Mouse (Mus musculus) liver, embryonic 14.5 days (tissue): Measurements from ENCODE around the gene Nab1. TPM values are rescaled to one million over a fixed set of nuclear protein-coding genes. Genes with fewer than 3 reads are reported as not detected.

Source experiments
- ATAC-seq: fragments of 200-750 bp; cut with Nextera tagmentation; 2 replicates; pipeline ENCODE4 v1.8.0; 2017; ENCODE audit warnings: moderate number of reproducible peaks, mild to moderate bottlenecking, moderate library complexity; ENCODE audit not compliant: insufficient read depth
- DNase-seq, 3 experiments: peaks; one replicate each; pipeline ENCODE4 v3.0.0-alpha.2; 2012 to 2013; ENCODE audit warnings: low read depth in 3 of 3, low spot score in 3 of 3
- H3K27ac ChIP-seq: fragments of 300-500 bp; sonication (generic); 2 replicates; pipeline ENCODE4 v1.5.1; 2014; ENCODE audit warnings: moderate library complexity, mild to moderate bottlenecking, control low read depth, inconsistent platforms
- H3K27me3 ChIP-seq: fragments of 300-500 bp; sonication (generic); 2 replicates; pipeline ENCODE4 v1.6.1; 2014; ENCODE audit warnings: mild to moderate bottlenecking, low read length, moderate library complexity; ENCODE audit not compliant: control insufficient read depth, insufficient read depth
- H3K36me3 ChIP-seq: fragments of 300-500 bp; sonication (generic); replicated peaks from 2 replicates; pipeline ENCODE4 v1.6.1; 2014; ENCODE audit warnings: low read depth; ENCODE audit not compliant: control insufficient read depth, insufficient read depth
- H3K4me1 ChIP-seq, 2 experiments: fragments of 200-500 bp in 1 of 2; fragments of 300-500 bp in 1 of 2; sonication (generic) in 1 of 2; replicated peaks; 2 replicates each; pipeline ENCODE4 v1.6.1; 2012 to 2014; ENCODE audit warnings: antibody characterized with exemption in 1 of 2, inconsistent platforms in 1 of 2, low read length in 1 of 2; ENCODE audit not compliant: control insufficient read depth in 2 of 2, insufficient read depth in 2 of 2
- H3K4me2 ChIP-seq: fragments of 300-500 bp; sonication (generic); 2 replicates; pipeline ENCODE4 v1.6.1; 2014; ENCODE audit warnings: low read depth, mild to moderate bottlenecking, control low read depth, moderate library complexity
- H3K4me3 ChIP-seq, 2 experiments: fragments of 200-500 bp in 1 of 2; fragments of 300-500 bp in 1 of 2; sonication (generic) in 1 of 2; 2 replicates each; pipeline ENCODE4 v1.5.1; 2012 to 2014; ENCODE audit warnings: low read depth in 2 of 2, low read length in 2 of 2, mild to moderate bottlenecking in 2 of 2, control low read depth in 1 of 2, inconsistent platforms in 1 of 2, moderate library complexity in 1 of 2; ENCODE audit not compliant: insufficient read depth in 1 of 2
- H3K9ac ChIP-seq: fragments of 300-500 bp; sonication (generic); replicated peaks from 2 replicates; pipeline ENCODE4 v1.6.1; 2014; ENCODE audit warnings: mild to moderate bottlenecking, control low read depth, moderate library complexity
- H3K9me3 ChIP-seq: fragments of 300-500 bp; sonication (generic); 2 replicates; pipeline ENCODE4 v1.6.1; 2016; ENCODE audit warnings: low read length, mixed read lengths; ENCODE audit not compliant: control insufficient read depth
- CTCF ChIP-seq: IDR thresholded peaks from 2 replicates; pipeline ENCODE4 v1.5.1; 2016; ENCODE audit warnings: antibody characterized with exemption, low read depth, control low read depth
- EP300 ChIP-seq: IDR thresholded peaks from 2 replicates; pipeline ENCODE4 v1.6.1; 2016; ENCODE audit warnings: antibody characterized with exemption, low read depth
- WGBS: fragments of 180-500 bp; shearing (Covaris S2); extraction: QIAGEN DNeasy Blood & Tissue Kit; methylation state at CpG from one replicate; pipeline ENCODE4 v1.1.7; 2014; ENCODE audit not compliant: insufficient replicate concordance; 5-methylcytosine and 5-hydroxymethylcytosine counted together
- polyA plus RNA-seq, 2 experiments: library from polyadenylated mRNA; depleted of rRNA in 1 of 2; stranded (reverse) in 1 of 2; unstranded in 1 of 2; fragments of >200 nt; fragmentation: Nextera tagmentation in 1 of 2; extraction: Ambion mirVana in 1 of 2; gene quantifications; 2 replicates each; pipeline versions ENCODE4 v1.2.1 to v1.2.3; 2012 to 2014

Gene Nab1
- polyA plus RNA-seq, 2 experiments: 7.3 to 9.0 TPM

GRCm38 (mm10) chr1:52501688-52502133 lies 1.2 kb upstream of the Nab1 start:
- Histone ChIP-seq H3K36me3 (no peaks in the 10 kb centered on the region), H3K4me1 (peaks cover 0 to 10% of the 10 kb centered on the region in 2 experiments; a peak in 2 of 4 replicates), H3K4me3 (no peak overlapping the region), H3K4me2 (0 out of 2 replicates have a peak overlapping the region, but pooled peaks have one; percentile 13), H3K27me3 (no peaks in the 10 kb centered on the region; the same call in 1 of the 2 replicates), H3K9me3 (no peaks in the 10 kb centered on the region), H3K27ac (no peak overlapping the region), H3K9ac (no peak overlapping the region)
- ATAC-seq (no peak), DNase-seq (no peak)
- WGBS: 24% methylated on average over 10 of the region's 10 CpGs
- TF ChIP-seq EP300 (no peak), CTCF (no peak)

- Histone ChIP-seq H3K9me3 (no peaks in the 10 kb centered on the region), H3K36me3 (no peaks in the 10 kb centered on the region), H3K27ac (no peak overlapping the region), H3K4me1 (peaks cover 0 to 10% of the 10 kb centered on the region in 2 experiments; a peak in 2 of 4 replicates), H3K27me3 (no peaks in the 10 kb centered on the region; the same call in 1 of the 2 replicates), H3K9ac (no peak overlapping the region), H3K4me2 (peak overlapping the region; percentile 86), H3K4me3 (no peak overlapping the region)
- TF ChIP-seq CTCF (no peak), EP300 (no peak)
- DNase-seq (no peak), ATAC-seq (no peak)
- WGBS: 57% methylated on average over 1 of the region's 1 CpGs
These were observed 611 bp upstream of the Nab1 start for GRCm38 (mm10) chr1:52501090-52501489.

DNA sequence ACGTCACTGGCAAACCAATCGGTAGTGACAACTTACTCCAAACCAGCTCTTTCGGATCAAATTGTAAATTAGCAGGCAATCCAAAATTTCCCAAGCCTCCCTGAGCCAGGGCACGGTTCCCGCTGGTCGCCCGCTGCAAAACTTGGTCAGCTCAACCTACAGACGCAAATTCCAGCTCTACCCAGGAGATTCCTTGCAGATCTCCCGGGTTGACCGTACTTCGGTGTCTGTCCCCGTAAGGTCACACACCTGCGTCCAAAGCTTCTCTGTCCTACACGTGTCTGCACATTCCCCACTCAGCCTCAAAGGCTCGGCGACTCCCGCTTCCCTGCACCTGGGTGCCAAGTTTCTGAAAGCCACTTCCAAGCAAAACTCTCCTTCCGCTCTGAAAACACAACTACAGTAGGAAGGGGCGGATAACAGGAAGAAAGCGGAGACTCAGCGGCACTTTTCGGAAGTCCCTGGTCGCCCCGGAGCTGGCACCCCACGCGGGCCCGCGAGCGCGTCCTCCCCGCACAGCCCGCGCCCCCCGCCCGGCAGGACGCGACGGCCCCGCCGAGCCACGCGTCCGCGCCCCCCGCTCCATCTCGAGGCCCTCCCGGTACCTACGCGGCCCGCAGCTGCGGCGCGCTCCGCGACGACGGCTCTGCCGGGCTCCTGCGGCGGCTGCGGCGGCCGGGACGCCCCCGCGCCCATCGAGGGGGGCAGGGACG lies 722 bp downstream of the Nab1 start:
- Histone ChIP-seq H3K9ac (peak overlapping the region; percentile 72), H3K4me3 (peak overlapping the region; percentile 80 to 83), H3K27me3 (no peaks in the 10 kb centered on the region; the same call in 1 of the 2 replicates), H3K36me3 (no peaks in the 10 kb centered on the region), H3K4me1 (peaks cover 0 to 10% of the 10 kb centered on the region in 2 experiments; a peak in 2 of 4 replicates), H3K27ac (peak overlapping the region; percentile 20; the same call in 1 of the 2 replicates), H3K4me2 (peak overlapping the region; percentile 86), H3K9me3 (no peaks in the 10 kb centered on the region)
- under 1% methylated on average over 50 of the region's 68 CpGs for WGBS
- ATAC-seq (peak; percentile 59), DNase-seq (no peak)
- TF ChIP-seq EP300: no peak
- TF ChIP-seq CTCF: no peak

DNA sequence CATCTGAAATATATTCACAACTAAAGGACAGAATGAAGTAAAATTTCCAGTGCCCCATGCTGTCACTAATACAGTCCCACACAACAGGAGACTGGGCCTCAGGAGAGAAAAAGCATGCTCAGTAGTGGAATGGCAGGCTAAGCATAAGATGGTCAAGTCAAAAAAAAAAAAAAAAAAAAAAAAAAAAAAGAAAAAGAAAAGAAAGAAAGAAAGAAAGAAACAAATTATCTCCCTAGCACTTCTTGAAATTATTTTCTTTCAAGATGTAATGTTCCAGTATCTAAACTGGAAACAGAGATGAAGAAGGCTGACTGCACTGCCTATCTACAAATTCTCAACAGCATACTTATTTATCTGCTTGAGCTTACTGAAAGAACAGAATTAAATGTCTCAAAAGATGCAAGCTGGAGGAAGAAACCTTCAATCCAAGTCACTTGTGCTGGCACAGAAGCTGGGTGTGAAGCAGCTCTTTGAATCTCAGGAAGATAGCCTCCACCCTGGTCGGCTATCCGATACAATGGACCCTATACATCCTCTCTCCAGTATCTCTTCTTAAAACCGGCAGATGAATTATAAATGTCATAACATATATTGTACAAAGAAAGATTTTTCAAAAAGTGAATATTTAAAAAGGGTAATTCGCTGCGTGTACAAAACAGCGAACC lies 1.6 kb downstream of the Nab1 start:
- peaks cover 0 to 10% of the 10 kb centered on the region in 2 experiments; a peak in 2 of 4 replicates for H3K4me1 ChIP-seq
- DNase-seq (no peak), ATAC-seq (no peak)
- H3K4me3 ChIP-seq: peak overlapping the region; percentile 38 to 80; a peak in 3 of 4 replicates
- no peaks in the 10 kb centered on the region for H3K9me3 ChIP-seq
- H3K27ac ChIP-seq: no peak overlapping the region
- TF ChIP-seq EP300: no peak
- no peak for TF ChIP-seq CTCF
- H3K27me3 ChIP-seq: no peaks in the 10 kb centered on the region; the same call in 1 of the 2 replicates
- peak overlapping the region; percentile 31; the same call in 1 of the 2 replicates for H3K9ac ChIP-seq
- peak overlapping the region; percentile 86 for H3K4me2 ChIP-seq
- WGBS: 8% methylated on average over 6 of the region's 6 CpGs
- H3K36me3 ChIP-seq: no peaks in the 10 kb centered on the region
